Mouse (Mus musculus): ENCODE measurements around the gene Rhob. TPM values are rescaled to one million over a fixed set of nuclear protein-coding genes. Genes with fewer than 3 reads are reported as not detected.
A peak's percentile ranks its signal among the peaks of the same experiment; 100 is the strongest.

Gene Rhob
- total and polyA plus RNA-seq, 2 experiments from 2014 or later, result 71.4 to 356 TPM

DNA sequence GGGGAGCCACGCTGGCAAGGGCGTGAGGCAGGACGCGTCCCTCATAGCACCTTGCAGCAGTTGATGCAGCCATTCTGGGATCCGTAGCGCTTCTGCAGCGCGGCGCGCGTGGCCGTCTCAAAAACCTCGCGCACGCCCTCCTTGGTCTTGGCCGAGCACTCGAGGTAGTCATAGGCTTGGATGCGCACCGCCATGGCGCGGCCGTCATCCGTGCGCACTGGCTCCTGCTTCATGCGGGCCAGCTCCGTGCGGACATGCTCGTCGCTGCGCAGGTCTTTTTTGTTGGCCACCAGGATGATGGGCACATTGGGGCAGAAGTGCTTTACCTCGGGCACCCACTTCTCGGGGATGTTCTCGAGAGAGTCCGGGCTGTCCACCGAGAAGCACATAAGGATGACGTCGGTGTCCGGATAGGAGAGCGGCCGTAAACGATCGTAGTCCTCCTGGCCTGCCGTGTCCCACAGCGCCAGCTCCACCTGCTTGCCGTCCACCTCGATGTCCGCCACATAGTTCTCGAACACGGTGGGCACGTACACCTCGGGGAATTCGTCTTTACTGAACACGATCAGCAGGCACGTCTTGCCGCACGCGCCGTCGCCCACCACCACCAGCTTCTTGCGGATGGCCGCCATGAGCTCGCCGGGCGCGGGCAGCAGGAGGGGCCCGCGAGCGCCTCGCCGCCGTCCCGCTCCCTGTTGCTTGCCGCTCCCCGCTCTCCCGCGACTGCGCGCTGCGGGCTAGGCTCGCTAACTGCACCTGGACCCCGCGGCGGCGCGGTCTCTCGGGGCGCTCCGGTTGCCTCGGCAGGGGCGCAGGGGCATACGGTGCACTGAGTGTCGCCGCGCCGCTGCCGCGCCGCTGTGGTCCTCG is 573 bp downstream of the Rhob start:
- peak overlapping the region; percentile 100 for H3K27ac ChIP-seq
- ATAC-seq (peak; percentile 58), DNase-seq (ENCODE audit: low spot score) (peak; percentile 81)
- no peaks in the 10 kb centered on the region for H3K9me3 ChIP-seq (ENCODE audit: low read length)
- H3K27me3 ChIP-seq (ENCODE audit: insufficient read depth, low read length), result no peaks in the 10 kb centered on the region
- peak overlapping the region; percentile 93 for H3K4me2 ChIP-seq (ENCODE audit: low read depth, low read length)
- peak overlapping the region; percentile 98 for H3K4me3 ChIP-seq (ENCODE audit: low read length)
- no peak; the same call in none of the 2 replicates for TF ChIP-seq CTCF (IDR thresholded peaks at IDR 0.05; ENCODE audit: low read depth)
- under 1% methylated on average over 95 of the region's 99 CpGs for WGBS
- H3K36me3 ChIP-seq (ENCODE audit: insufficient read depth, low read length), result no peaks in the 10 kb centered on the region
- H3K4me1 ChIP-seq (ENCODE audit: insufficient read depth, low read length), result peaks cover 19% of the 10 kb centered on the region; the same call in 1 of the 2 replicates
- peak overlapping the region; percentile 100 for H3K9ac ChIP-seq (replicated peaks; ENCODE audit: low read length)

DNA sequence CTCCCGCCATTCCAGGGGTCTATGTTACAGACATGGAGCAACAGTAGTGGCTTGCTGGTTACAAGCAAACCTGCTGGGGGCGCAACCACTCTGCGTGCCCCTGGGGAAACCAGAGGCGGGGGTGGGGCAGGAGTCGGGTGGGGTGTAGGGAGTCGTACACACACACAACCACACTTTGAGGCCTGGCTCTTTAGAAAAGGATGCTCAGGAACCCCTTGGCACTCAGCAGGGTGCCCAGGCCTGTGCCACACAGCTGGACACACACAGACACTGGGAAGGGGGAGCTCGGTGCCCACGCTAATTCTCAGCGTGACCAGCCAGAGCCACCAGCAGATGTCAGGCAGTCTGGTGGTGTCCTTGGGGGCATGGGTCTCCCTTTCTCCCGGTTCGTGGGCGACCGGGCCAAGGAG is 1.2 kb downstream of the Rhob start:
- Histone ChIP-seq H3K36me3 (ENCODE audit: insufficient read depth, low read length) (no peaks in the 10 kb centered on the region), H3K9ac (replicated peaks; ENCODE audit: low read length) (peak overlapping the region; percentile 100), H3K4me2 (ENCODE audit: low read depth, low read length) (peak overlapping the region; percentile 93), H3K9me3 (ENCODE audit: low read length) (no peaks in the 10 kb centered on the region), H3K27me3 (ENCODE audit: insufficient read depth, low read length) (no peaks in the 10 kb centered on the region), H3K4me1 (ENCODE audit: insufficient read depth, low read length) (peaks cover 19% of the 10 kb centered on the region; the same call in 1 of the 2 replicates), H3K4me3 (ENCODE audit: low read length) (peak overlapping the region; percentile 98), H3K27ac (peak overlapping the region; percentile 100)
- peak; percentile 5 for ATAC-seq
- TF ChIP-seq CTCF (IDR thresholded peaks at IDR 0.05; ENCODE audit: low read depth), result peak; percentile 42
- DNase-seq (ENCODE audit: low spot score), result peak; percentile 67
- WGBS, result 2% methylated on average over 10 of the region's 13 CpGs

GRCm38 (mm10) chr12:8498148-8498571 is 1.6 kb downstream of the Rhob start:
- peak overlapping the region; percentile 100 for H3K9ac ChIP-seq (replicated peaks; ENCODE audit: low read length)
- H3K36me3 ChIP-seq (ENCODE audit: insufficient read depth, low read length), result no peaks in the 10 kb centered on the region
- H3K4me2 ChIP-seq (ENCODE audit: low read depth, low read length), result peak overlapping the region; percentile 93
- H3K4me1 ChIP-seq (ENCODE audit: insufficient read depth, low read length), result peaks cover 19% of the 10 kb centered on the region; the same call in 1 of the 2 replicates
- DNase-seq (ENCODE audit: low spot score) (no peak), ATAC-seq (no peak)
- peak overlapping the region; percentile 98 for H3K4me3 ChIP-seq (ENCODE audit: low read length)
- no peak for TF ChIP-seq CTCF (IDR thresholded peaks at IDR 0.05; ENCODE audit: low read depth)
- H3K27me3 ChIP-seq (ENCODE audit: insufficient read depth, low read length), result no peaks in the 10 kb centered on the region
- 5% methylated on average over 8 of the region's 8 CpGs for WGBS
- peak overlapping the region; percentile 100; the same call in 1 of the 2 replicates for H3K27ac ChIP-seq
- no peaks in the 10 kb centered on the region for H3K9me3 ChIP-seq (ENCODE audit: low read length)

DNA sequence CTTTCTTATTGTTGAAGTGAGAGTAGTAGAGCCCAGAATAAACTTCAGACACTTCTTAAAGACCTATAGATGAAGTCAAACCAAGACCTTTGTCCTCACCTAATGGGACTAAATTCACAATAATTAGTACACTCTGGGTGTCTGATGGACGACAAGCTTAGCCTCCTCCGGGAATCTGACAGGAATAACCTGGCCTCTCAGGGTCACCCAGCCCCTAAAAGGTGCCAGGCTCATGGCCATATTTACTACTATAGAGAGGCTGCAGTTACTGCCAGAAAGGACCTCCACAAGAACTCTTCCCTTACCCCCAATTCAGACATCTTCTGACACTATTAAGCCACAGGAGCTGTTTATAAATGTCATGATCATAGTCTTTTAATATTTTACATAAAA is 2.5 kb downstream of the Rhob start:
- TF ChIP-seq CTCF (IDR thresholded peaks at IDR 0.05; ENCODE audit: low read depth), result no peak
- no peaks in the 10 kb centered on the region for H3K36me3 ChIP-seq (ENCODE audit: insufficient read depth, low read length)
- H3K4me3 ChIP-seq (ENCODE audit: low read length), result peak overlapping the region; percentile 98
- peak overlapping the region; percentile 100; the same call in 1 of the 2 replicates for H3K9ac ChIP-seq (replicated peaks; ENCODE audit: low read length)
- no peak for ATAC-seq
- 17% methylated on average over 2 of the region's 2 CpGs for WGBS
- no peak for DNase-seq (ENCODE audit: low spot score)
- peaks cover 19% of the 10 kb centered on the region; the same call in 1 of the 2 replicates for H3K4me1 ChIP-seq (ENCODE audit: insufficient read depth, low read length)
- no peaks in the 10 kb centered on the region for H3K9me3 ChIP-seq (ENCODE audit: low read length)
- peak overlapping the region; percentile 93 for H3K4me2 ChIP-seq (ENCODE audit: low read depth, low read length)
- H3K27ac ChIP-seq, result peak overlapping the region; percentile 76; the same call in 1 of the 2 replicates
- H3K27me3 ChIP-seq (ENCODE audit: insufficient read depth, low read length), result no peaks in the 10 kb centered on the region

DNA sequence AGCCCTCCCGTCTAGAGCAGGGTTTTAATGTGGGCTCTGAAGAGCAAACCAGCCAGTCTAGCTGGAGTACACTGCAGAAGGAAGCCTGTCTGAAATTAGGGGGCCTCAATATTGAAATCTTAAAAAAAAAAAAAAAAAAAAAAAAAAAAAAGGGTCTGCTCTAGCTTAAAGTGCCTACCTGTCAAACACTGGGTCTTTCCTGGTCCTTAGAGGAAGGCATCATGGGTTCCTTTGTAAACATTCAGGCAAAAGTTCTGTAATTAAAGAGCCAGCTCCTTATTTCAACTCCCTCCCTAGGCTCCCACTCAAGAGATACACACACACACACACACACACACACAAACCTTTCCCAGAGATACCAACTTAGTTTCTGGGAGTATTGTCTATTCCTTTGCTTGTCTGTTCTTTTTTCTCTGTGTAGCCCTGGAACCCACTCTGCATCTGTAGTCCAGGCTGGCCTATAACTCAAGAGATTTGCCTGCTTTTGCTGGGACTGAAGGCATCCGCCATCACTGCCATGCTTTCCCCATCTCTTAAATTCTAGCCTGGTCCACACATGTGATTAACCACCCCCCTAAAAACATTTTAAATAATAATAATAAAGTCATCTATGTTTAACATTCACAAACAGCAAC is 3.0 kb downstream of the Rhob start:
- peak overlapping the region; percentile 93 for H3K4me2 ChIP-seq (ENCODE audit: low read depth, low read length)
- DNase-seq (ENCODE audit: low spot score), result peak; percentile 21
- H3K9me3 ChIP-seq (ENCODE audit: low read length), result no peaks in the 10 kb centered on the region
- peak overlapping the region; percentile 100; the same call in 1 of the 2 replicates for H3K9ac ChIP-seq (replicated peaks; ENCODE audit: low read length)
- no peaks in the 10 kb centered on the region for H3K27me3 ChIP-seq (ENCODE audit: insufficient read depth, low read length)
- no peak for ATAC-seq
- H3K4me3 ChIP-seq (ENCODE audit: low read length), result peak overlapping the region; percentile 98
- WGBS, result 35% methylated on average over 2 of the region's 2 CpGs
- peaks cover 19% of the 10 kb centered on the region; the same call in 1 of the 2 replicates for H3K4me1 ChIP-seq (ENCODE audit: insufficient read depth, low read length)
- TF ChIP-seq CTCF (IDR thresholded peaks at IDR 0.05; ENCODE audit: low read depth), result no peak
- H3K36me3 ChIP-seq (ENCODE audit: insufficient read depth, low read length), result no peaks in the 10 kb centered on the region
- H3K27ac ChIP-seq, result peak overlapping the region; percentile 76

GRCm38 (mm10) chr12:8495881-8496678 is 3.7 kb downstream of the Rhob start:
- no peak for ATAC-seq
- peak overlapping the region; percentile 98 for H3K4me3 ChIP-seq (ENCODE audit: low read length)
- H3K36me3 ChIP-seq (ENCODE audit: insufficient read depth, low read length), result no peaks in the 10 kb centered on the region
- 12% methylated on average over 15 of the region's 15 CpGs for WGBS
- no peaks in the 10 kb centered on the region for H3K9me3 ChIP-seq (ENCODE audit: low read length)
- no peak for TF ChIP-seq CTCF (IDR thresholded peaks at IDR 0.05; ENCODE audit: low read depth)
- DNase-seq (ENCODE audit: low spot score), result peak; percentile 66
- H3K27me3 ChIP-seq (ENCODE audit: insufficient read depth, low read length), result no peaks in the 10 kb centered on the region
- H3K4me2 ChIP-seq (ENCODE audit: low read depth, low read length), result peak overlapping the region; percentile 93
- H3K27ac ChIP-seq, result peak overlapping the region; percentile 76
- no peak overlapping the region; the same call in 1 of the 2 replicates for H3K9ac ChIP-seq (replicated peaks; ENCODE audit: low read length)
- H3K4me1 ChIP-seq (ENCODE audit: insufficient read depth, low read length), result peaks cover 19% of the 10 kb centered on the region; the same call in 1 of the 2 replicates

All from hindbrain, postnatal 0 days (tissue).